In genomic region chr10:99879362-99879761, GRCm38 (mm10) we compare ENCODE assay signal across 26 mouse cellular contexts.
"Had no signal": no experiment of that assay in that cellular context is flagged by ENCODE, and none has a peak within 500 bp of the region (broad histone marks: within the 10 kb centered on the region; RNA-seq: fewer than 3 reads in every experiment).

No protein-coding gene starts in this region.

- DNase-seq: gastrocnemius, adult 2 months; gastrocnemius, postnatal 10 days; gastrocnemius, postnatal 25 days; heart, adult 18-20 months; heart, postnatal 10 days; heart, postnatal 4 days; kidney, adult 11 months; kidney, adult 2 months; kidney, adult 9 months; kidney, postnatal 14 days; kidney, postnatal 36 days; layer of hippocampus, adult 9-11 months; layer of hippocampus, postnatal 36 days; liver; liver, embryonic 13.5 days had no signal

- H3K36me3 ChIP-seq: heart, embryonic 10.5 days; heart, embryonic 12.5 days; hindbrain, embryonic 10.5 days; hindbrain, embryonic 12.5 days; kidney, embryonic 15.5 days; limb, embryonic 12.5 days; liver, embryonic 13.5 days had no signal

- H3K9ac ChIP-seq: heart, embryonic 12.5 days; hindbrain, embryonic 12.5 days; hindbrain, embryonic 14.5 days; kidney, embryonic 15.5 days; limb, embryonic 12.5 days; liver, embryonic 13.5 days had no signal

- H3K27ac ChIP-seq: gastrocnemius, adult 2 months; heart, embryonic 10.5 days; hindbrain, embryonic 10.5 days; hindbrain, embryonic 12.5 days; hindbrain, embryonic 14.5 days; kidney, embryonic 15.5 days; kidney, postnatal 0 days; limb, embryonic 12.5 days; liver, embryonic 13.5 days had no signal

- ATAC-seq: hindbrain, embryonic 16.5 days; intestine, embryonic 16.5 days had no signal

- H3K4me3 ChIP-seq: gastrocnemius, adult 2 months; heart, embryonic 10.5 days; heart, embryonic 12.5 days; hindbrain, embryonic 10.5 days; hindbrain, embryonic 12.5 days; kidney, embryonic 15.5 days; limb, embryonic 12.5 days; liver, embryonic 13.5 days had no signal

- H3K9me3 ChIP-seq: heart, embryonic 10.5 days; heart, embryonic 12.5 days; hindbrain, embryonic 10.5 days; hindbrain, embryonic 12.5 days; kidney, embryonic 15.5 days; limb, embryonic 12.5 days had no signal

- H3K4me2 ChIP-seq: heart, embryonic 12.5 days; hindbrain, embryonic 12.5 days; hindbrain, embryonic 14.5 days; kidney, embryonic 15.5 days; limb, embryonic 12.5 days; liver, embryonic 11.5 days; liver, embryonic 13.5 days had no signal

- H3K4me1 ChIP-seq: heart, embryonic 10.5 days; heart, embryonic 12.5 days; hindbrain, embryonic 10.5 days; hindbrain, embryonic 12.5 days; kidney, embryonic 15.5 days; liver, embryonic 13.5 days had no signal

- H3K27me3 ChIP-seq: heart, embryonic 12.5 days; hindbrain, embryonic 12.5 days; kidney, embryonic 15.5 days; limb, embryonic 12.5 days; liver, embryonic 13.5 days had no signal
